Mouse (Mus musculus): ENCODE measurements around the gene Rnf26. TPM values are rescaled to one million over a fixed set of nuclear protein-coding genes. Genes with fewer than 3 reads are reported as not detected.
A peak's percentile ranks its signal among the peaks of the same experiment; 100 is the strongest.

The Rnf26 gene
- polyA plus RNA-seq, 1 experiment from 2014 or later: 32.9 TPM

- 27% methylated on average over 9 of the region's 9 CpGs for whole genome bisulfite sequencing
- peak overlapping the region; percentile 57 for H3K4me2 ChIP-seq (ENCODE audit: low read length)
- peak overlapping the region in 1 of 2 experiments; percentile 15; a peak in 2 of 4 replicates for H3K4me3 ChIP-seq (ENCODE audit: control insufficient read depth in 1 of 2, insufficient read depth in 1 of 2, low read depth in 1 of 2, low read length in 2 of 2)
- ATAC-seq (ENCODE audit: insufficient number of reproducible peaks, insufficient read depth, low FRiP score, low read depth): no peak
- H3K27ac ChIP-seq (replicated peaks in 1 of 2; ENCODE audit: control insufficient read depth in 1 of 2, insufficient read depth in 1 of 2, low read depth in 2 of 2, low read length in 2 of 2): 0 out of 4 replicates have a peak overlapping the region, but pooled peaks of 1 of the 2 experiments have one; percentile 19
- no peaks in the 10 kb centered on the region for H3K9me3 ChIP-seq (ENCODE audit: control insufficient read depth, low read length)
- H3K9ac ChIP-seq (ENCODE audit: low read length): peak overlapping the region; percentile 51
- no peaks in the 10 kb centered on the region for H3K27me3 ChIP-seq (ENCODE audit: control insufficient read depth, insufficient read depth, low read length)
- H3K36me3 ChIP-seq (ENCODE audit: control insufficient read depth, insufficient read depth, low read length): peaks cover 33% of the 10 kb centered on the region
- peaks cover 21 to 45% of the 10 kb centered on the region in 2 experiments for H3K4me1 ChIP-seq (ENCODE audit: control insufficient read depth in 2 of 2, insufficient read depth in 2 of 2, low read length in 2 of 2)
Measured at GRCm38 (mm10) chr9:44109360-44110095, 3.8 kb downstream of the Rnf26 start.

GRCm38 (mm10) chr9:44108269-44109055 is 4.9 kb downstream of the Rnf26 start:
- Histone ChIP-seq H3K9me3 (ENCODE audit: control insufficient read depth, low read length) (no peaks in the 10 kb centered on the region), H3K4me3 (ENCODE audit: control insufficient read depth in 1 of 2, insufficient read depth in 1 of 2, low read depth in 1 of 2, low read length in 2 of 2) (no peak overlapping the region; a peak in 1 of 4 replicates), H3K36me3 (ENCODE audit: control insufficient read depth, insufficient read depth, low read length) (peaks cover 34% of the 10 kb centered on the region), H3K9ac (ENCODE audit: low read length) (peak overlapping the region; percentile 46), H3K4me2 (ENCODE audit: low read length) (peak overlapping the region; percentile 57), H3K27ac (replicated peaks in 1 of 2; ENCODE audit: control insufficient read depth in 1 of 2, insufficient read depth in 1 of 2, low read depth in 2 of 2, low read length in 2 of 2) (no peak overlapping the region), H3K27me3 (ENCODE audit: control insufficient read depth, insufficient read depth, low read length) (no peaks in the 10 kb centered on the region), H3K4me1 (ENCODE audit: control insufficient read depth in 2 of 2, insufficient read depth in 2 of 2, low read length in 2 of 2) (peaks cover 21 to 45% of the 10 kb centered on the region in 2 experiments)
- ATAC-seq (ENCODE audit: insufficient number of reproducible peaks, insufficient read depth, low FRiP score, low read depth): no peak
- 79% methylated on average over 31 of the region's 31 CpGs for WGBS

GRCm38 (mm10) chr9:44107557-44108179 is 5.6 kb downstream of the Rnf26 start:
- no peak for ATAC-seq (ENCODE audit: insufficient number of reproducible peaks, insufficient read depth, low FRiP score, low read depth)
- Histone ChIP-seq H3K4me2 (ENCODE audit: low read length) (peak overlapping the region; percentile 47), H3K27me3 (ENCODE audit: control insufficient read depth, insufficient read depth, low read length) (no peaks in the 10 kb centered on the region), H3K4me1 (ENCODE audit: control insufficient read depth in 2 of 2, insufficient read depth in 2 of 2, low read length in 2 of 2) (peaks cover 21 to 45% of the 10 kb centered on the region in 2 experiments), H3K36me3 (ENCODE audit: control insufficient read depth, insufficient read depth, low read length) (peaks cover 34% of the 10 kb centered on the region), H3K9ac (ENCODE audit: low read length) (peak overlapping the region; percentile 59; the same call in 1 of the 2 replicates), H3K27ac (replicated peaks in 1 of 2; ENCODE audit: control insufficient read depth in 1 of 2, insufficient read depth in 1 of 2, low read depth in 2 of 2, low read length in 2 of 2) (peak overlapping the region; percentile 20 to 41; a peak in 3 of 4 replicates), H3K9me3 (ENCODE audit: control insufficient read depth, low read length) (no peaks in the 10 kb centered on the region), H3K4me3 (ENCODE audit: control insufficient read depth in 1 of 2, insufficient read depth in 1 of 2, low read depth in 1 of 2, low read length in 2 of 2) (no peak overlapping the region; a peak in 1 of 4 replicates)
- WGBS: 34% methylated on average over 25 of the region's 25 CpGs

GRCm38 (mm10) chr9:44107110-44107509 is 6.2 kb downstream of the Rnf26 start, which contains the start of gene C1qtnf5:
Gene C1qtnf5 (plus strand): TSS chr9:44107245.
- Histone ChIP-seq H3K4me3 (ENCODE audit: control insufficient read depth in 1 of 2, insufficient read depth in 1 of 2, low read depth in 1 of 2, low read length in 2 of 2) (no peak within 1 kb of the TSS; a peak in 1 of 4 replicates), H3K27ac (replicated peaks in 1 of 2; ENCODE audit: control insufficient read depth in 1 of 2, insufficient read depth in 1 of 2, low read depth in 2 of 2, low read length in 2 of 2) (peak within 1 kb of the TSS; percentile 20 to 41; a peak in 3 of 4 replicates), H3K9me3 (ENCODE audit: control insufficient read depth, low read length) (no peaks in the 10 kb centered on the region), H3K4me1 (ENCODE audit: control insufficient read depth in 2 of 2, insufficient read depth in 2 of 2, low read length in 2 of 2) (peaks cover 20 to 45% of the 10 kb centered on the region in 2 experiments), H3K36me3 (ENCODE audit: control insufficient read depth, insufficient read depth, low read length) (peaks cover 34% of the 10 kb centered on the region), H3K4me2 (ENCODE audit: low read length) (peak within 1 kb of the TSS; percentile 47), H3K27me3 (ENCODE audit: control insufficient read depth, insufficient read depth, low read length) (no peaks in the 10 kb centered on the region), H3K9ac (ENCODE audit: low read length) (peak within 1 kb of the TSS; percentile 59; the same call in 1 of the 2 replicates)
- peak; percentile 64 for ATAC-seq (ENCODE audit: insufficient number of reproducible peaks, insufficient read depth, low FRiP score, low read depth)
- WGBS: 23% methylated on average over 8 of the region's 8 CpGs

GRCm38 (mm10) chr9:44106596-44106995 is 6.7 kb downstream of the Rnf26 start:
- Histone ChIP-seq H3K36me3 (ENCODE audit: control insufficient read depth, insufficient read depth, low read length) (peaks cover 34% of the 10 kb centered on the region), H3K4me3 (ENCODE audit: control insufficient read depth in 1 of 2, insufficient read depth in 1 of 2, low read depth in 1 of 2, low read length in 2 of 2) (no peak overlapping the region), H3K4me1 (ENCODE audit: control insufficient read depth in 2 of 2, insufficient read depth in 2 of 2, low read length in 2 of 2) (peaks cover 20 to 45% of the 10 kb centered on the region in 2 experiments), H3K9ac (ENCODE audit: low read length) (0 out of 2 replicates have a peak overlapping the region, but pooled peaks have one; percentile 4), H3K27ac (replicated peaks in 1 of 2; ENCODE audit: control insufficient read depth in 1 of 2, insufficient read depth in 1 of 2, low read depth in 2 of 2, low read length in 2 of 2) (peak overlapping the region in 1 of 2 experiments; percentile 41; a peak in 1 of 4 replicates), H3K9me3 (ENCODE audit: control insufficient read depth, low read length) (no peaks in the 10 kb centered on the region), H3K4me2 (ENCODE audit: low read length) (0 out of 2 replicates have a peak overlapping the region, but pooled peaks have one; percentile 47), H3K27me3 (ENCODE audit: control insufficient read depth, insufficient read depth, low read length) (no peaks in the 10 kb centered on the region)
- WGBS: 80% methylated on average over 4 of the region's 4 CpGs
- no peak for ATAC-seq (ENCODE audit: insufficient number of reproducible peaks, insufficient read depth, low FRiP score, low read depth)

GRCm38 (mm10) chr9:44106182-44106581 is 7.1 kb downstream of the Rnf26 start:
- H3K4me2 ChIP-seq (ENCODE audit: low read length): no peak overlapping the region
- ATAC-seq (ENCODE audit: insufficient number of reproducible peaks, insufficient read depth, low FRiP score, low read depth): no peak
- peaks cover 34% of the 10 kb centered on the region for H3K36me3 ChIP-seq (ENCODE audit: control insufficient read depth, insufficient read depth, low read length)
- H3K27me3 ChIP-seq (ENCODE audit: control insufficient read depth, insufficient read depth, low read length): no peaks in the 10 kb centered on the region
- no peaks in the 10 kb centered on the region for H3K9me3 ChIP-seq (ENCODE audit: control insufficient read depth, low read length)
- peaks cover 20 to 45% of the 10 kb centered on the region in 2 experiments for H3K4me1 ChIP-seq (ENCODE audit: control insufficient read depth in 2 of 2, insufficient read depth in 2 of 2, low read length in 2 of 2)
- no peak overlapping the region for H3K4me3 ChIP-seq (ENCODE audit: control insufficient read depth in 1 of 2, insufficient read depth in 1 of 2, low read depth in 1 of 2, low read length in 2 of 2)
- H3K9ac ChIP-seq (ENCODE audit: low read length): no peak overlapping the region
- H3K27ac ChIP-seq (replicated peaks in 1 of 2; ENCODE audit: control insufficient read depth in 1 of 2, insufficient read depth in 1 of 2, low read depth in 2 of 2, low read length in 2 of 2): 0 out of 4 replicates have a peak overlapping the region, but pooled peaks of 1 of the 2 experiments have one; percentile 41
- WGBS: 89% methylated on average over 7 of the region's 7 CpGs

GRCm38 (mm10) chr9:44105781-44106180 is 7.5 kb downstream of the Rnf26 start:
- Histone ChIP-seq H3K4me1 (ENCODE audit: control insufficient read depth in 2 of 2, insufficient read depth in 2 of 2, low read length in 2 of 2) (peaks cover 20 to 45% of the 10 kb centered on the region in 2 experiments), H3K4me2 (ENCODE audit: low read length) (no peak overlapping the region), H3K27ac (replicated peaks in 1 of 2; ENCODE audit: control insufficient read depth in 1 of 2, insufficient read depth in 1 of 2, low read depth in 2 of 2, low read length in 2 of 2) (no peak overlapping the region), H3K9ac (ENCODE audit: low read length) (no peak overlapping the region), H3K4me3 (ENCODE audit: control insufficient read depth in 1 of 2, insufficient read depth in 1 of 2, low read depth in 1 of 2, low read length in 2 of 2) (no peak overlapping the region), H3K36me3 (ENCODE audit: control insufficient read depth, insufficient read depth, low read length) (peaks cover 34% of the 10 kb centered on the region), H3K9me3 (ENCODE audit: control insufficient read depth, low read length) (no peaks in the 10 kb centered on the region), H3K27me3 (ENCODE audit: control insufficient read depth, insufficient read depth, low read length) (no peaks in the 10 kb centered on the region)
- WGBS: 76% methylated on average over 10 of the region's 10 CpGs
- ATAC-seq (ENCODE audit: insufficient number of reproducible peaks, insufficient read depth, low FRiP score, low read depth): no peak
